8 mouse cellular contexts compared by ENCODE assay signal in the genomic region with DNA sequence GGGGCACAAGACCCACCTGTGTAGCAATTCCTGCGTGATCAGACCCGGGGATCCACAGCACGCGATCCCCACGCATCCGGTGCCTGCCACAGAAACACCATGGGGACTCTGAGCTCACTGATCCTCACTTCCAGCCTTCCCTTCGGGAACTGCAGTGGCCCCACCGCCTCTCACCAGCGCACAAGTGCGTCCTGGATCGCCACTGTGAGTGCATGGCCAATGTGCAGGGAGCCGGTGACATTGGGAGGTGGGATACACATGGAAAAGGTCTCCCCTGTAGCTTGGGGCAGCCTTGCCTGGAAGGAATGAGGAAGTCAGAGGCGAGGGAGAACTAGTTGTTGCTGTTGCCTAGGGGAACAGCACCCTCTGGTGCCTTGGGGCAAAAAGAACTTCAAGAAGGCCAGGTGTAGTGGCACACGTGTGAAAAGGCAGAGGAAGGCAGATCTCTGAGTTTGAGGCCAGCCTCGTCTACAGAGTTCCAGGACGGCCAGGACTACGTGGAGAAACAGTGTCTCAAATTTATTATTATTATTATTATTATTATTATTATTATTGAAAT. TPM values are rescaled to one million over a fixed set of nuclear protein-coding genes. Genes with fewer than 3 reads are reported as not detected.
DNase-seq lines count a peak whose midpoint lies in the region; ATAC-seq lines count a peak whose summit lies in the region.

No protein-coding gene starts in this region.

- no peak overlapping the region for H3K27ac ChIP-seq in intestine, embryonic 16.5 days (ENCODE audit: low read length)

- H3K27me3 ChIP-seq in intestine, embryonic 16.5 days (replicated peaks; ENCODE audit: control insufficient read depth, insufficient read depth, low read length), result no peaks in the 10 kb centered on the region

- no peaks in the 10 kb centered on the region for H3K9me3 ChIP-seq in intestine, embryonic 16.5 days (ENCODE audit: control insufficient read depth, low read length)

- WGBS in intestine, embryonic 16.5 days, result 72% methylated on average over 17 of the region's 17 CpGs

- H3K4me3 ChIP-seq in intestine, embryonic 16.5 days (ENCODE audit: low read length), result no peak overlapping the region

- peaks cover 8% of the 10 kb centered on the region for H3K36me3 ChIP-seq in intestine, embryonic 16.5 days (ENCODE audit: control insufficient read depth, insufficient read depth, low read length)

- no peak for DNase-seq in frontal cortex, postnatal 14 days (ENCODE audit: low spot score in 2 of 2)
- peak; percentile 80 for DNase-seq in 416B (ENCODE audit: low read depth)
- DNase-seq in ZHBTc4 (ENCODE audit: low read depth, low spot score), result peak; percentile 87
- peak; percentile 75 to 81 for DNase-seq in lung, adult 18-20 months
- DNase-seq in telencephalon, adult 2 months (ENCODE audit: low read depth, low spot score), result peak; percentile 50

- peak; percentile 50; the same call in 1 of the 2 replicates for ATAC-seq in frontal cortex, adult (ENCODE audit: low TSS enrichment)
- ATAC-seq in intestine, embryonic 16.5 days, result peak; percentile 54
- no peak for ATAC-seq in erythroblast, adult 5-6 weeks (replicated peaks; ENCODE audit: low FRiP score, poor library complexity, severe bottlenecking)

- peaks cover 16% of the 10 kb centered on the region for H3K4me1 ChIP-seq in intestine, embryonic 16.5 days (ENCODE audit: control insufficient read depth, insufficient read depth, low read length)

- H3K4me2 ChIP-seq in intestine, embryonic 16.5 days (ENCODE audit: low read depth, low read length), result 0 out of 2 replicates have a peak overlapping the region, but pooled peaks have one; percentile 92

- H3K9ac ChIP-seq in intestine, embryonic 16.5 days (ENCODE audit: low read depth, low read length), result peak overlapping the region; percentile 86

RNA-seq across cellular contexts. Expression of a gene that starts 1.4 kb away (rescaled TPM):
- polyA plus RNA-seq in intestine, embryonic 16.5 days (2015; fragmentation: Nextera tagmentation; extraction: Ambion mirVana), result 19.3 and 22.8 TPM in 2 replicates
- total RNA-seq in erythroblast, adult 5-6 weeks (2015; ENCODE audit: low replicate concordance), result 1.9 and 2.9 TPM in 2 replicates
- 2.1 and 11.0 TPM in 2 replicates for total RNA-seq in erythroblast, adult 5-6 weeks (2017; ENCODE audit: low replicate concordance)

RNA-seq across cellular contexts. Expression of a gene that starts 7.5 kb away (rescaled TPM):
- polyA plus RNA-seq in intestine, embryonic 16.5 days (2015; fragmentation: Nextera tagmentation; extraction: Ambion mirVana), result 41.9 and 45.1 TPM in 2 replicates
- 3.3 and 5.6 TPM in 2 replicates for total RNA-seq in erythroblast, adult 5-6 weeks (2015; ENCODE audit: low replicate concordance)
- total RNA-seq in erythroblast, adult 5-6 weeks (2017; ENCODE audit: low replicate concordance), result 2.6 and 9.8 TPM in 2 replicates

RNA-seq across cellular contexts. Expression of a gene that starts 22.5 kb away (rescaled TPM):
- 0.20 and 0.21 TPM in 2 replicates for polyA plus RNA-seq in intestine, embryonic 16.5 days (2015; fragmentation: Nextera tagmentation; extraction: Ambion mirVana)
- not detected in 2 replicates for total RNA-seq in erythroblast, adult 5-6 weeks (2015; ENCODE audit: low replicate concordance)
- total RNA-seq in erythroblast, adult 5-6 weeks (2017; ENCODE audit: low replicate concordance), result 0.17 TPM in 1 of 2 replicates, not detected in the other

RNA-seq across cellular contexts. Expression of a gene that starts 38.4 kb away (rescaled TPM):
- 54.1 and 57.1 TPM in 2 replicates for polyA plus RNA-seq in intestine, embryonic 16.5 days (2015; fragmentation: Nextera tagmentation; extraction: Ambion mirVana)
- total RNA-seq in erythroblast, adult 5-6 weeks (2015; ENCODE audit: low replicate concordance), result 0.21 TPM in 1 of 2 replicates, not detected in the other
- not detected in 2 replicates for total RNA-seq in erythroblast, adult 5-6 weeks (2017; ENCODE audit: low replicate concordance)

RNA-seq across cellular contexts. Expression of a gene that starts 39.6 kb away (rescaled TPM):
- polyA plus RNA-seq in intestine, embryonic 16.5 days (2015; fragmentation: Nextera tagmentation; extraction: Ambion mirVana), result not detected in 2 replicates
- not detected in 2 replicates for total RNA-seq in erythroblast, adult 5-6 weeks (2015; ENCODE audit: low replicate concordance)
- total RNA-seq in erythroblast, adult 5-6 weeks (2017; ENCODE audit: low replicate concordance), result not detected in 2 replicates

Comparison
In these comparisons a context has a peak if more than half of its experiments do, and no peak if none do; other contexts are left out.
1. DNase-seq: peak in 416B (single experiment), ZHBTc4 (single experiment), lung, adult 18-20 months (2 of 2) and telencephalon, adult 2 months (single experiment); none in frontal cortex, postnatal 14 days (0 of 2).